Mouse (Mus musculus): Measurements from ENCODE around the gene Slc44a5. TPM values are rescaled to one million over a fixed set of nuclear protein-coding genes. Genes with fewer than 3 reads are reported as not detected.

Slc44a5 gene
- polyA plus RNA-seq, 1 experiment from 2014 or later: 1.6 TPM

GRCm38 (mm10) chr3:154287217-154287616 is 314.0 kb downstream of the Slc44a5 start:
- Histone ChIP-seq H3K27ac (ENCODE audit: low read length) (no peak overlapping the region), H3K27me3 (ENCODE audit: control insufficient read depth, insufficient read depth, low read length) (no peaks in the 10 kb centered on the region), H3K9me3 (ENCODE audit: control insufficient read depth, low read depth, low read length) (no peaks in the 10 kb centered on the region), H3K9ac (replicated peaks; ENCODE audit: low read depth, low read length) (no peak overlapping the region), H3K4me3 (ENCODE audit: low read depth, low read length) (no peak overlapping the region), H3K4me1 (ENCODE audit: control insufficient read depth, insufficient read depth, low read length) (peaks cover 4% of the 10 kb centered on the region; the same call in 1 of the 2 replicates), H3K4me2 (replicated peaks; ENCODE audit: low read depth, low read length) (no peak overlapping the region), H3K36me3 (ENCODE audit: control insufficient read depth, insufficient read depth, low read length) (no peaks in the 10 kb centered on the region)
- no peak for ATAC-seq (ENCODE audit: insufficient number of reproducible peaks, insufficient read depth, low FRiP score, low read depth)
- WGBS: 76% methylated on average over 2 of the region's 2 CpGs

- no peaks in the 10 kb centered on the region for H3K36me3 ChIP-seq (ENCODE audit: control insufficient read depth, insufficient read depth, low read length)
- peaks cover 4% of the 10 kb centered on the region; the same call in 1 of the 2 replicates for H3K4me1 ChIP-seq (ENCODE audit: control insufficient read depth, insufficient read depth, low read length)
- no peaks in the 10 kb centered on the region for H3K9me3 ChIP-seq (ENCODE audit: control insufficient read depth, low read depth, low read length)
- WGBS: 81% methylated on average over 4 of the region's 4 CpGs
- ATAC-seq (ENCODE audit: insufficient number of reproducible peaks, insufficient read depth, low FRiP score, low read depth): no peak
- no peak overlapping the region for H3K4me2 ChIP-seq (replicated peaks; ENCODE audit: low read depth, low read length)
- no peak overlapping the region for H3K9ac ChIP-seq (replicated peaks; ENCODE audit: low read depth, low read length)
- H3K27me3 ChIP-seq (ENCODE audit: control insufficient read depth, insufficient read depth, low read length): no peaks in the 10 kb centered on the region
- no peak overlapping the region for H3K4me3 ChIP-seq (ENCODE audit: low read depth, low read length)
- no peak overlapping the region for H3K27ac ChIP-seq (ENCODE audit: low read length)
These were observed 315.3 kb downstream of the Slc44a5 start for GRCm38 (mm10) chr3:154288429-154289069.

DNA sequence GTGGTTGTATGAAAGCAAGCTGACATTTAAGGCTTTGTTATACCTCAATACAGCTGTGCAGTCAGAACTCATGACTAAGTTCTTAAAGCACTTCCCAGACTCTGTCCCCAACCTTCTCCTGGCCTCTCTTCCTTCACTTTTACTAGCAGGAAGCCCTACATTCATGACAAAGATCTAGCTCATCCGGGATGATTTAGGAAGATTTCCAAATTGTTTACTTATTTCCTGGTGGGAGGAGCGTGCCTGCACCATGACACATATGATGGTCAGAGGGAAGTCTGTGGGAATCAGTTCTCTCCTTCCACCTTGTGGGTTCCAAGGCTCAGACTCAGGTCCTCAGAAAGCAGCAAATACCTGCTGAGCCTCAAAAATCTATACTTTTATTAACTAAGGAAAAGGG is 317.1 kb downstream of the Slc44a5 start:
- Histone ChIP-seq H3K9ac (replicated peaks; ENCODE audit: low read depth, low read length) (no peak overlapping the region), H3K36me3 (ENCODE audit: control insufficient read depth, insufficient read depth, low read length) (no peaks in the 10 kb centered on the region), H3K4me3 (ENCODE audit: low read depth, low read length) (no peak overlapping the region), H3K4me1 (ENCODE audit: control insufficient read depth, insufficient read depth, low read length) (no peaks in the 10 kb centered on the region), H3K4me2 (replicated peaks; ENCODE audit: low read depth, low read length) (no peak overlapping the region), H3K27me3 (ENCODE audit: control insufficient read depth, insufficient read depth, low read length) (no peaks in the 10 kb centered on the region), H3K27ac (ENCODE audit: low read length) (no peak overlapping the region), H3K9me3 (ENCODE audit: control insufficient read depth, low read depth, low read length) (no peaks in the 10 kb centered on the region)
- WGBS: 36% methylated on average over 2 of the region's 2 CpGs
- ATAC-seq (ENCODE audit: insufficient number of reproducible peaks, insufficient read depth, low FRiP score, low read depth): no peak

- no peak overlapping the region for H3K9ac ChIP-seq (replicated peaks; ENCODE audit: low read depth, low read length)
These were observed 318.9 kb downstream of the Slc44a5 start for GRCm38 (mm10) chr3:154292126-154292525.

GRCm38 (mm10) chr3:154293839-154294490 is 320.7 kb downstream of the Slc44a5 start:
- Histone ChIP-seq H3K9ac (replicated peaks; ENCODE audit: low read depth, low read length) (no peak overlapping the region), H3K27ac (ENCODE audit: low read length) (no peak overlapping the region), H3K4me3 (ENCODE audit: low read depth, low read length) (no peak overlapping the region), H3K4me1 (ENCODE audit: control insufficient read depth, insufficient read depth, low read length) (no peaks in the 10 kb centered on the region), H3K27me3 (ENCODE audit: control insufficient read depth, insufficient read depth, low read length) (no peaks in the 10 kb centered on the region), H3K9me3 (ENCODE audit: control insufficient read depth, low read depth, low read length) (no peaks in the 10 kb centered on the region), H3K4me2 (replicated peaks; ENCODE audit: low read depth, low read length) (no peak overlapping the region), H3K36me3 (ENCODE audit: control insufficient read depth, insufficient read depth, low read length) (no peaks in the 10 kb centered on the region)
- 56% methylated on average over 9 of the region's 9 CpGs for WGBS
- ATAC-seq (ENCODE audit: insufficient number of reproducible peaks, insufficient read depth, low FRiP score, low read depth): no peak

More at GRCm38 (mm10) chr3:154292126-154292525, 318.9 kb downstream of the Slc44a5 start:
- no peak overlapping the region for H3K4me2 ChIP-seq (replicated peaks; ENCODE audit: low read depth, low read length)
- H3K9me3 ChIP-seq (ENCODE audit: control insufficient read depth, low read depth, low read length): no peaks in the 10 kb centered on the region
- no peak for ATAC-seq (ENCODE audit: insufficient number of reproducible peaks, insufficient read depth, low FRiP score, low read depth)
- H3K27me3 ChIP-seq (ENCODE audit: control insufficient read depth, insufficient read depth, low read length): no peaks in the 10 kb centered on the region
- no peak overlapping the region for H3K27ac ChIP-seq (ENCODE audit: low read length)
- no peak overlapping the region for H3K4me3 ChIP-seq (ENCODE audit: low read depth, low read length)
- H3K36me3 ChIP-seq (ENCODE audit: control insufficient read depth, insufficient read depth, low read length): no peaks in the 10 kb centered on the region
- no peaks in the 10 kb centered on the region for H3K4me1 ChIP-seq (ENCODE audit: control insufficient read depth, insufficient read depth, low read length)
- WGBS: 82% methylated on average over 5 of the region's 5 CpGs

- Histone ChIP-seq H3K4me2 (replicated peaks; ENCODE audit: low read depth, low read length) (no peak overlapping the region), H3K9me3 (ENCODE audit: control insufficient read depth, low read depth, low read length) (no peaks in the 10 kb centered on the region), H3K4me1 (ENCODE audit: control insufficient read depth, insufficient read depth, low read length) (no peaks in the 10 kb centered on the region), H3K4me3 (ENCODE audit: low read depth, low read length) (no peak overlapping the region), H3K9ac (replicated peaks; ENCODE audit: low read depth, low read length) (no peak overlapping the region), H3K27me3 (ENCODE audit: control insufficient read depth, insufficient read depth, low read length) (no peaks in the 10 kb centered on the region), H3K27ac (ENCODE audit: low read length) (no peak overlapping the region), H3K36me3 (ENCODE audit: control insufficient read depth, insufficient read depth, low read length) (no peaks in the 10 kb centered on the region)
- WGBS: 94% methylated on average over 17 of the region's 17 CpGs
- no peak for ATAC-seq (ENCODE audit: insufficient number of reproducible peaks, insufficient read depth, low FRiP score, low read depth)
These were observed 321.9 kb downstream of the Slc44a5 start for GRCm38 (mm10) chr3:154294924-154295834.

GRCm38 (mm10) chr3:154297499-154297898 is 324.3 kb downstream of the Slc44a5 start:
- H3K36me3 ChIP-seq (ENCODE audit: control insufficient read depth, insufficient read depth, low read length): no peaks in the 10 kb centered on the region

DNA sequence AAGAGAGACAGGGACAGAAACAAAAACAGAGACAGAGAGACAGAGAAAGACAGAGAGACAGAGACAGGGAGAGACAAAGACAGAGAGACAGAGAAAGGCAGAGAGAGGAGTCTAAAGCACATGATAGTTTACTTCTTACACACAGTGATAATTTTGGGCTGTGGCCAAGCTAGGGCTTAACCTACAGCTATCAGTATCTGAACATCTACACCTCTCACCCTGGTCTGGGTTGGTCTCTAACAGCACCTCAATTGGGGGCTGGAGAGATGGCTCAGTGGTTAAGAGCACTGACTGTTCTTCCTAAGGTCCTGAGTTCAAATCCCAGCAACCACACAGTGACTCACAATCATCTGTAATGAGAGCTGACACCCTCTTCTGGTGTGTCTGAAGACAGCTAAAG is 325.3 kb downstream of the Slc44a5 start:
- H3K36me3 ChIP-seq (ENCODE audit: control insufficient read depth, insufficient read depth, low read length): no peaks in the 10 kb centered on the region
- no peak overlapping the region for H3K4me3 ChIP-seq (ENCODE audit: low read depth, low read length)
- no peak overlapping the region for H3K9ac ChIP-seq (replicated peaks; ENCODE audit: low read depth, low read length)
- no peak for ATAC-seq (ENCODE audit: insufficient number of reproducible peaks, insufficient read depth, low FRiP score, low read depth)
- no peaks in the 10 kb centered on the region for H3K9me3 ChIP-seq (ENCODE audit: control insufficient read depth, low read depth, low read length)
- H3K4me2 ChIP-seq (replicated peaks; ENCODE audit: low read depth, low read length): no peak overlapping the region
- no peaks in the 10 kb centered on the region for H3K4me1 ChIP-seq (ENCODE audit: control insufficient read depth, insufficient read depth, low read length)
- no peaks in the 10 kb centered on the region for H3K27me3 ChIP-seq (ENCODE audit: control insufficient read depth, insufficient read depth, low read length)
- H3K27ac ChIP-seq (ENCODE audit: low read length): no peak overlapping the region

More at GRCm38 (mm10) chr3:154297499-154297898, 324.3 kb downstream of the Slc44a5 start:
- WGBS: 48% methylated on average over 6 of the region's 6 CpGs
- H3K9ac ChIP-seq (replicated peaks; ENCODE audit: low read depth, low read length): no peak overlapping the region
- H3K4me3 ChIP-seq (ENCODE audit: low read depth, low read length): no peak overlapping the region
- no peaks in the 10 kb centered on the region for H3K27me3 ChIP-seq (ENCODE audit: control insufficient read depth, insufficient read depth, low read length)
- no peaks in the 10 kb centered on the region for H3K9me3 ChIP-seq (ENCODE audit: control insufficient read depth, low read depth, low read length)
- no peaks in the 10 kb centered on the region for H3K4me1 ChIP-seq (ENCODE audit: control insufficient read depth, insufficient read depth, low read length)
- H3K27ac ChIP-seq (ENCODE audit: low read length): no peak overlapping the region
- no peak for ATAC-seq (ENCODE audit: insufficient number of reproducible peaks, insufficient read depth, low FRiP score, low read depth)
- no peak overlapping the region for H3K4me2 ChIP-seq (replicated peaks; ENCODE audit: low read depth, low read length)

Data from stomach, embryonic 14.5 days (tissue).